Mouse (Mus musculus): ENCODE results near the gene Dus2. TPM values are rescaled to one million over a fixed set of nuclear protein-coding genes. Genes with fewer than 3 reads are reported as not detected.

Gene Dus2
- total RNA-seq, 2 experiments from 2014 or later: 15.9 to 18.2 TPM

DNA sequence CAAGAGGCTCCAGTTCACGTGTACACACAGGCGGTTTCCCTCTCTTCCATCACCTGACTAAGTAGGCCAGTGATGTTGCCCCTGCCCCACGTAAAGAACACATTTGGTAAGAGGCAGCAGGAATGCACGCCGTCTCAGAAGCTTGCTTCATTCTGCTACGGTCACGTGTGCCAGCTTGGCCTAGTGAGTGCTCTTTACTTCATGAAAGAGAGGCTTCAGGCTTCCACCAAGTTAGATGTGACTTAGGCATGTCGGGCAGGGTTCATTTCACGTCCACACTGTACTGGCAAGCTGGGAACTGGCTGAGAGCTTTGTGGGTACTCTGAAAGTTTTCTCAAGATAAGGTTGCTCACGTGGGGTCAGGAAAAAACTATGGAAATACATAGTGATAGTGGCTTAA is 47.6 kb downstream of the Dus2 start:
- DNase-seq (ENCODE audit: low spot score in 2 of 2): no peak
- intact Hi-C loops (cut with DNase I): no loop called here

- intact Hi-C loops (cut with DNase I): no loop called here
These were observed 48.5 kb downstream of the Dus2 start for GRCm38 (mm10) chr8:106039605-106040004.

DNA sequence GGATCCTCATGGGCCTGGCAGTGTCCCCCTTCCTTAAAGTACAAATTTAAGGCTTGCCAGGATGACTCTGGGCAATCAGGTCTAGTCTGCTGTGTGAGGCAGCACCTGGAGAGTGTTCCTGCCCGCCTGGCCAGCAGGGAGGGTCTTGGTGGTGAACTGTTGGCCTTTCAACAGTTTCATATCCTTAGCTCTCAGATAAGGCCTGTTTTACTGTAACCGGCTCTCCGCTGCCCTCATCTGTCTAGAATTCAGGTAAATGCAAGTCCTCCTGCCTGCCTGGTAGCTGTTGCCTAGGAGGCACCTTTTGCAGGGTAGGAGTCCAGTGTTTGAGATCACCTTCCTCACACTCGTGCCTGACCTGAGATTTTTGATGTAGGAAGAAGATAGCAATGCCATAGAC is 49.1 kb downstream of the Dus2 start:
- intact Hi-C loops (cut with DNase I): no loop called here
- DNase-seq (ENCODE audit: low spot score in 2 of 2): no peak

More at GRCm38 (mm10) chr8:106039605-106040004, 48.5 kb downstream of the Dus2 start:
- no peak for DNase-seq (ENCODE audit: low spot score in 2 of 2)

GRCm38 (mm10) chr8:106043055-106043454 is 51.9 kb downstream of the Dus2 start:
- intact Hi-C loops (cut with DNase I): no loop called here
- no peak for DNase-seq (ENCODE audit: low spot score in 2 of 2)

DNA sequence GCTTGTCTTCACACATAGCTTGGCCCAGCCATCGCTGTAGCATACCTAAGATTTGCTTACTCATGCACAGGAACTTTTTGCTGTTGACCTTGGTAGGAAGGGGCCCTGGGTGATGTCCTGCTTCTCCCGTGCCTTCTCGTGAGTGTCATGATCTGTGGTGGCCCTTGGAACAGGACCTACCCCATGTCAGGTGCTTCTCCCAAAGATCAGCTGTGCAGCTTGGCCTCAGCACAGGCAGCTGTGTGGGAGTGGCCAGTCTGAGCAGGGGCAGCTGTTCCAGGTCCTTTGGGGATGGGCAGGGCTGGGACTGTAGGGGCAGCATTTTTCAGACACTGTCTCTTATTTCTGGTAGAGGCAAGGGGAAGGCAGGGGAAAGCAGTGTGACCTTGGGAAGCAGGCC is 53.0 kb downstream of the Dus2 start:
- intact Hi-C loops (cut with DNase I): no loop called here
- no peak for DNase-seq (ENCODE audit: low spot score in 2 of 2)

DNA sequence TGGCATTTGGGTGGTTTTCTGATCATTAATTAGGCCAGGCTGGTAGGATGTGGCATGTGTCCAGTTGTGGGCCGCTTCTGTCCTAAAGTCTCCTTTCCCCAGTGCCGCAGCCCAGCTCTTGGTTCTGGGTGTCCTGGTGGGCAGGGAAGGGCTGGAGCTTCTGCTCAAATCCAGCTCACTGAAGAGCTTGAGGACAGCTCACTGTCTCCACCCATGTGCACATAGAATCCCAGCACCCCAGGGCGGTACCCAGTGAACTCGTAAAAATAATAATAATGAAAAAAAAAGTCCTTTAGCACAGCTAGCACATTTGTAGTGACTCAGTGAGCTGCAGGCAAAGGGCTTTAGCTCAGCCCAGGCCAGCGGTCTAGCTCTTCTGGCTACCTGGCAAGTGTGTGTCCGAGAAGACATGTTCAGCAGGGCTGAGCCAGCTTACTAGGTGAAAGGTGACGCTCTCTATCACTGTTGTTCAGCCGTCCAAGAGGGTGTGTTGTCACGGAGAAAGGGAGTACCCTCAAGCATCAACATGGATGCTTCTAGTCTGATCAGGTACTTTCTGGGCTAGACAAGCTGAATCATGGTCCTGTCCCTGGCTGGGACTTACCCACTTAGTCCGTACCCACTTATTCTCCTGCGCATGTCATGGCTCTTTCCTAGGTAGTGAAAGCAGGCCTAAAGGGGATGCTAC is 55.9 kb downstream of the Dus2 start:
- DNase-seq (ENCODE audit: low spot score in 2 of 2): no peak
- intact Hi-C loops (cut with DNase I): no loop called here

GRCm38 (mm10) chr8:106047854-106048630 is 56.9 kb downstream of the Dus2 start:
- DNase-seq (ENCODE audit: low spot score in 2 of 2): no peak
- intact Hi-C loops (cut with DNase I): no loop called here

DNA sequence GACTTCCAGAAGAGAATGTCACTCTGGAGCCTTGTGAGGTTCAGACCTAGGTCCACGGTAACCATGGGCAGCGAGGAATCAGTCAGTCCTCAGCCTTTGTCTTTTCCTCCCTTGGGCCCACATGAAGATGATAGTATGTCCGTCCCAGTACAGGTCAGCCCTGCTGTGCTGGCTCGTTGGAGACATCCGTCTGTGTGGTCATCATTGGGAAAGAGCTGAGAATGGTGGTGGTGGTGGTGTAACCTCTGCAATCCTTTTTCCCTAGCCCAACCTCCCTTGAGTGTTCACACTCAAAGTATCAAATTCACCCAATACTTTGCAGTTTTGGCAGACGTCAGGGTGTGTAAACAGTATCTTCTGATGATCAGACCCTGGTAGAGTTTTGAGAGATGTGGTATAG is 58.7 kb downstream of the Dus2 start:
- intact Hi-C loops (cut with DNase I): no loop called here
- DNase-seq (ENCODE audit: low spot score in 2 of 2): no peak

DNA sequence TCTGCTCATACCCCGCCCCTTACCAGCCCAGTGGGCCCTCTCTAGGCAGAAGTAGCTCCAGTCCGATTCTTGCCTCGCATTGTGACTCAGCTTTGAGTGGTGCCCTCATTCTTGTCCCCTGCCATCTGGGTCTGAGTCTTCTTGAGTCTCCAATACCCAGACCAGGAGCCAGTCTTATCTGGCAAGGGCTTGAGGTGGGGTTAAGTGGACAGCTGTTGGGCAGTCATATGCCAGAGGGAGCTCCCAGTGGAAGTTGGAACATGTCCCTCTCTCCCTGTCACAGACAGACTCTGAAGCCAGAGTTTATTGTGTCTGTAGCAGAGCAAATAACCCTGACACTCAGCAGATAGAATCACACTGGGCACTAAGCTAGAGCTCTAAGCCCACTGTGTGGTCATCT is 59.9 kb downstream of the Dus2 start:
- intact Hi-C loops (cut with DNase I): no loop called here
- DNase-seq (ENCODE audit: low spot score in 2 of 2): no peak

- intact Hi-C loops (cut with DNase I): no loop called here
These were observed 61.5 kb downstream of the Dus2 start for GRCm38 (mm10) chr8:106052510-106053089.

DNA sequence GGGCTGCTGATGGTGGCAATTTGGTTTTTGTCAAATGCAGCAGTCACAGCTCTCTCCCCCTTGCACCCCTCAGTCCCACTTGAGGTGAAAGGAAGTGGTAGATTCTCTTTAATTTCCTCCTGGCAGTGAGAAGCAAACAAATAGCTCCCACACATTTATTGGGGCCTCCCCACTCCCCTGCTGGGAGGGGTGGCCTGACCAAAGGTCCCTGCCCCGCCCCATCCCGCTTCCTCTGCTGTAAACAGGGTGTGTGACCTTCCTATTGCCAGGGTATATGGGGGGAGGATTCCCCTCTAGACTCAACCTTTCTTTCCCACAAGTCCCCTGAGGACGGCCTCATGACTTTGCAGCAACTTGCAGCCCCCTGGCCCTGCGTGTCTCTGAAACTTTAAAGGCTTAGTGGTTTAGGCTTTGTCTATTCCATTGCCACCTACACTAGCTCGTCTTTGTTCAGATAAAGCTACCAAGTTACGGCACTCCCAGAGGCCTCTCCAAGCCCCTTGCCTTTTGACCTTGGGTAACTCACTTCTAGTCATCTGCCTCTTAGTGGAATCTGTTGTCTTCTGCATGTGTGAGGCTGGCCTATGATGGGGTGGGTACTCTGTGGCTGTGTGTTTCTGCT is 63.2 kb downstream of the Dus2 start:
- intact Hi-C loops (cut with DNase I): no loop called here
- no peak for DNase-seq (ENCODE audit: low spot score in 2 of 2)

More at GRCm38 (mm10) chr8:106052510-106053089, 61.5 kb downstream of the Dus2 start:
- no peak for DNase-seq (ENCODE audit: low spot score in 2 of 2)

DNA sequence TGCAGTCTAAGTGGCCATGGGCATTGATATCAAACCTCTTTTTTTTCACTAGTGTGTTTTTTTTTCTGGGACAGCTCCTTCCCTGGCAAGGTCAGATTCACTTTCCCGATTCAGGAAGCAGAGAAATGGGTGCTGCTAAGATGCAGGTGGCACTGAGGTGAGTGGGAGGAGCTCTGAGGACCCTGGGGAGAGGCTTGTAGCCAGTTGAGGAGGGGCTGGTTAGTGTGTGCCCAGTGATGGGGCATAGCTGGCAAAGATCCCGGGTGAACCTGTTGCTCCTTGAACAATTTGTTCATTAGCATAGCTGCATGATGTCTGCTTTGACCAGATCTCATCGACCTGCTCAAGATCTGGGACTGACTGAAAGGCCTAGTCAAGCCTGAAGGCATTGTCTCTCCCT is 63.9 kb downstream of the Dus2 start:
- no peak for DNase-seq (ENCODE audit: low spot score in 2 of 2)
- intact Hi-C loops (cut with DNase I): no loop called here

GRCm38 (mm10) chr8:106056455-106056982 is 65.4 kb downstream of the Dus2 start:
- intact Hi-C loops (cut with DNase I): no loop called here
- no peak for DNase-seq (ENCODE audit: low spot score in 2 of 2)

GRCm38 (mm10) chr8:106058731-106059612 is 67.8 kb downstream of the Dus2 start, which contains the start of gene Nfatc3:
Gene Nfatc3 (plus strand): TSS chr8:106058840.
- intact Hi-C loops (cut with DNase I): no loop called here
- DNase-seq (ENCODE audit: low spot score in 2 of 2): peak; percentile 96 to 97

DNA sequence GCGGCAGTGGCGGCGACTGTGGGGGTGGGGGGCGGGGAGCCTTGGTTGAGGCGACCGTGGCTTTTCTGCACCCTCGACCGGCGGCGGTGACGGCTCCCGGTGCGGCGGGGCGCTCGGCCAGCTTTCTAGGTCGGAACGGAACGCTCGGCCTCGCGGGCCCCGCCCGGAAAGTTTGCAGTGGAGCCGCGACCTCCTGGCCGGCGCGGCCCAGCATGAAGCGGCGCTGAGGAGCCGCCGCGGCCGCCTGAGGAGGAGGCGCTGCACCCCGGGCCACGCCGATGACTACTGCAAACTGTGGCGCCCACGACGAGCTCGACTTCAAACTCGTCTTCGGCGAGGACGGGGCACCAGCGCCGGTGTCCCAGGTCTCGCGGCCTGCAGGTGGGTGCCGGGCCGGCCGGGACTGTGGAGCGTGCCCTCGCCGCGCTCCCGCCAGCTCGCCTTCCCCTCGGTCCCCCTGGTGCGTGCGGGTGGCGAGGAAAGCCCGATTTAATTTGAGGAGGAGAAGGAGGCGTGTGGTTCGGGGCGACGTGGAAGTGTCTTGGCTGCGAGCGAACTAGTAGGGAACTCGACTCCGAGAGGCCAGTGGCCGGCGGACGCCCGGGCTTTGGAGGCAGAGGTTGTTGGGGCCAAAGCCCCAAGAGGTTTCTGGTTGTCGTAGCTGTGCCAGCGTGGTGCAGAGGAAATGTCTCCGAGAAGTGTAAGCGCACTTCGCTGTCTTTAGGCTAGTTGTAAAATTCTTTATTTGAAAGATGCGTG is 68.7 kb downstream of the Dus2 start:
- DNase-seq (ENCODE audit: low spot score in 2 of 2): peak in 1 of 2 experiments; percentile 35
- intact Hi-C loops (cut with DNase I): no loop called here

DNA sequence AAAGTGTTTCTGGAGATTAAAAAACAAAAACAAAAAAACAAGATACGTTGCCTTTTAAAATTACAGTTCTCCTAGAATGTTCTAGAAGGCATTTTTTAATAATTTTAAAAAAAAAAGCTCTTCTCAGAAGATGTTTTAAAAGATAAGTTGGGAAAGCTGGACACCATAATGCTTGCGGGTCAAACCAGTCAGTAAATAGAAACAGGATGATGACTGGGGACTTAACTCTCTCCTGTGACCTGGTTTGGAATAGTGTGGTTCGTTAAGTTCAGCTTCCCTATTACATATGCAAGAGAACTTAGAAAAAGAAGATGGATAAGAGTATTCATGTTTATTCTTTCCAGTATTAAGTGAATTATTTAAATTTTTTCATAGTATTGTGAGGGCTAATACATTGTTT is 69.4 kb downstream of the Dus2 start:
- intact Hi-C loops (cut with DNase I): no loop called here
- DNase-seq (ENCODE audit: low spot score in 2 of 2): no peak

GRCm38 (mm10) chr8:106061686-106062085 is 70.5 kb downstream of the Dus2 start:
- intact Hi-C loops (cut with DNase I): no loop called here
- no peak for DNase-seq (ENCODE audit: low spot score in 2 of 2)

DNA sequence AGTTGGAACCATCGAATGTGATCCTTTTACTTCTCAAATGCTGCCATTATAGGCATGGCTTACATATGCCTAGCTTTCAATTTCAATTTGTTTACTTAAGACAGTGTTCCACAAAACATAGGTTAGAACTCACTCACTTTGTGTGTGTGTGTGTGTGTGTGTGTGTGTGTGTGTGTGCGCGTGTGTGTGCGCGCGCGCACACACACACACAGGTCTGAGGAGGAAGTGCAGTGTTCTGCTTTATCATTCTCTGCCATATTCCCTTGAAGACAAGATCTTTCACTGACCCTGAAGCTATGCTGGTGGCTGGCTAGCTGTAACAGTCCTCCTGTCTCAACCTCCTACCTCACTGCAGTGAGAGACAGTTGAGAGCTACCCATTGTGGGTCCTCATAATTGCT is 71.9 kb downstream of the Dus2 start:
- intact Hi-C loops (cut with DNase I): no loop called here
- no peak for DNase-seq (ENCODE audit: low spot score in 2 of 2)
